Mouse (Mus musculus): ENCODE data around the gene Fam126a. TPM values are rescaled to one million over a fixed set of nuclear protein-coding genes. Genes with fewer than 3 reads are reported as not detected.

The Fam126a gene
- total and polyA plus RNA-seq, 3 experiments: 19.6 to 32.6 (median 22.6) TPM

DNA sequence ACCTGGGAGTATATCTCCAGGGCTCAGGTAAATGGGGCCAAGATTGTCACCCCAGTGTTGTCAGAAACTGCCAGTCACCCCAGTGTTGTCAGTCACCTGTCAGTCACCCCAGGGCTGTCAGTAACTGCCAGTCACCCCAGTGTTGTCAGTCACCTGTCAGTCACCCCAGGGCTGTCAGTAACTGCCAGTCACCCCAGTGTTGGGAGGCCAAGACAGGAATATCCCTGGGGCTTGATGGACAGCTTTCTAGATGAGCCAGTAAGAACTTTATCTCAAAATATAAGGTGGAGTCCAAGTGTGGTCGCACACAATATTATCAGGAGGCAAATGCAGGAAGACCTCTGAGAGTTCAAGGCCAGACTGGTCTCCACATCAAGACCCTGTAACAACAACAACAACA, 109.2 kb downstream of the Fam126a start:
- Histone ChIP-seq H3K36me3 (replicated peaks in 1 of 2; ENCODE audit: control insufficient read depth in 1 of 2, insufficient read depth in 1 of 2, low read length in 1 of 2) (no peaks in the 10 kb centered on the region), H3K4me1 (ENCODE audit: control insufficient read depth in 1 of 2, insufficient read depth in 2 of 2) (peaks cover 3 to 6% of the 10 kb centered on the region in 2 experiments; a peak in 2 of 4 replicates), H3K9ac (ENCODE audit: insufficient read depth, low read depth) (no peak overlapping the region), H3K4me3 (replicated peaks in 1 of 3; ENCODE audit: low read depth in 2 of 3, low read length in 2 of 3, poor library complexity in 1 of 3) (no peak overlapping the region), H3K27me3 (replicated peaks) (no peaks in the 10 kb centered on the region), H3K9me3 (replicated peaks; ENCODE audit: low read length) (no peaks in the 10 kb centered on the region), H3K79me2 (replicated peaks; ENCODE audit: control insufficient read depth, extremely low read depth, insufficient read depth, poor library complexity, severe bottlenecking) (no peaks in the 10 kb centered on the region), H3K4me2 (ENCODE audit: insufficient read depth, low read depth, poor library complexity, severe bottlenecking) (no peak overlapping the region), H3K27ac (ENCODE audit: insufficient read depth, low read depth) (no peak overlapping the region)
- in situ Hi-C loops (cut with MboI; ENCODE audit: low pct_ligation_motif_present, low pct_unique_long_range_greater_than_20kb, low sequenced_read_pairs): no loop called here
- no peak for TF ChIP-seq MAFK (IDR thresholded peaks at IDR 0.05; ENCODE audit: insufficient replicate concordance, low read length)
- no peak for TF ChIP-seq CHD1 (IDR thresholded peaks at IDR 0.05; ENCODE audit: low read depth, low read length)
- dilution Hi-C loops (cut with MboI; ENCODE audit: extremely low pct_ligation_motif_present, extremely low pct_unique_long_range_greater_than_20kb, low sequenced_read_pairs): no loop called here
- DNase-seq (ENCODE audit: extremely low read depth): no peak

DNA sequence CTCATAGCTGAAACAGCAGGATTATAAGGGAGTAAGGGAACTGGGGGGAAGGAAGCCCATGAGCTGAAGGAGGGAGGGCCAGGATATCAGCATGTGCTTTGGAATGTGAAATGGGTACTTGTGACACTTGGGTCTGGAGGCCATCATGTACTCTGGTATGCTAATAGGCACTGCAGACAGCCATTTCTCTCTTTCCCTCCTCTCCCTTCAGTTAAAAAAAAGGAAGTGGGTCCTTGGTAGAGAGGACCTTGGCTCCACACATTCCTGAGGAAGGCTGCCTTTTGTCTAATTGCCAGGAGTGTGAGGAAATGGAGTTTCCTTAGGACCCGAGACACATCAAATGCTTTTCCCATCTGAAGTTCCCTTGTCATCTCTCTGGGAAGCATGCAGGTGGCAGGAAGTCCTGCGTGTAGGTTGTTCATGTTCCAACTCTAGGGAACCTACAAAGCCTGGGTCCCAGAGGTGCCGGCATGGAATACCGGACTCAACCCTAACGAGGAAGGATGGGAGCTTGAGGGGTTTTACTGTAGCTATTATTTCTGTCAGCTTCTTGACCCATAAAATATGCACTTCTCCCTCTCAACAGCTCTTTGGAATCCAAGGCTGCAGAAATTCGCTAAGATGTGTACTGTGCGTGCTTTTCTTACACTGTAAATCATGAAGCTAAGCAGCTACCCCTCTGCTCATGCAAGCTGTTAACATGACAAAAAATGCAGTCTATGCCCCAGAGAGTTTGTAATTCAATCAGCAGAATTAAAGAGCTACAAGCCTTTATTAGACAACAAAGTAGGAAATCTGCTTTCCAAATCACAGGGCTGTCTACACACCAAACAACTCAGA, 110.4 kb downstream of the Fam126a start:
- in situ Hi-C loops (cut with MboI; ENCODE audit: low pct_ligation_motif_present, low pct_unique_long_range_greater_than_20kb, low sequenced_read_pairs): no loop called here
- H3K36me3 ChIP-seq (replicated peaks in 1 of 2; ENCODE audit: control insufficient read depth in 1 of 2, insufficient read depth in 1 of 2, low read length in 1 of 2): no peaks in the 10 kb centered on the region
- H3K79me2 ChIP-seq (replicated peaks; ENCODE audit: control insufficient read depth, extremely low read depth, insufficient read depth, poor library complexity, severe bottlenecking): no peaks in the 10 kb centered on the region
- no peak overlapping the region for H3K27ac ChIP-seq (ENCODE audit: insufficient read depth, low read depth)
- H3K4me2 ChIP-seq (ENCODE audit: insufficient read depth, low read depth, poor library complexity, severe bottlenecking): no peak overlapping the region
- H3K9me3 ChIP-seq (replicated peaks; ENCODE audit: low read length): no peaks in the 10 kb centered on the region
- dilution Hi-C loops (cut with MboI; ENCODE audit: extremely low pct_ligation_motif_present, extremely low pct_unique_long_range_greater_than_20kb, low sequenced_read_pairs): no loop called here
- H3K27me3 ChIP-seq (replicated peaks): no peaks in the 10 kb centered on the region
- peaks cover 3 to 6% of the 10 kb centered on the region in 2 experiments; a peak in 2 of 4 replicates for H3K4me1 ChIP-seq (ENCODE audit: control insufficient read depth in 1 of 2, insufficient read depth in 2 of 2)
- no peak overlapping the region for H3K4me3 ChIP-seq (replicated peaks in 1 of 3; ENCODE audit: low read depth in 2 of 3, low read length in 2 of 3, poor library complexity in 1 of 3)
- H3K9ac ChIP-seq (ENCODE audit: insufficient read depth, low read depth): no peak overlapping the region
- no peak for DNase-seq (ENCODE audit: extremely low read depth)
- TF ChIP-seq MXI1 (IDR thresholded peaks at IDR 0.05; ENCODE audit: low read depth, low read length) (no peak), NELFE (IDR thresholded peaks at IDR 0.05; ENCODE audit: low read depth, low read length) (no peak), EP300 (IDR thresholded peaks at IDR 0.05; ENCODE audit: low read length) (no peak), UBTF (IDR thresholded peaks at IDR 0.05; ENCODE audit: low read depth, low read length) (no peak), GABPA (IDR thresholded peaks at IDR 0.05; ENCODE audit: insufficient replicate concordance, low read depth, low read length) (no peak), TBP (conservative IDR thresholded peaks at IDR 0.05; ENCODE audit: low read depth, low read length) (no peak), BHLHE40 (IDR thresholded peaks at IDR 0.05; ENCODE audit: low read depth, low read length) (no peak), USF2 (conservative IDR thresholded peaks at IDR 0.05; ENCODE audit: low read depth, low read length) (no peak), IRF4 (IDR thresholded peaks at IDR 0.05; ENCODE audit: low read depth, low read length) (no peak), USF1 (IDR thresholded peaks at IDR 0.05; ENCODE audit: low read depth, low read length) (no peak), MAX (IDR thresholded peaks at IDR 0.05; ENCODE audit: low read length) (no peak), NRF1 (IDR thresholded peaks at IDR 0.05; ENCODE audit: low read depth, low read length) (no peak)
